Mouse (Mus musculus): Measurements from ENCODE around the gene Pnpla8. TPM values are rescaled to one million over a fixed set of nuclear protein-coding genes. Genes with fewer than 3 reads are reported as not detected.

The Pnpla8 gene
- polyA plus RNA-seq, 1 experiment from 2014 or later: 168 TPM

- no peak for DNase-seq
- no peaks in the 10 kb centered on the region for H3K36me3 ChIP-seq (ENCODE audit: control insufficient read depth, insufficient read depth, low read length)
- no peak overlapping the region for H3K27ac ChIP-seq (replicated peaks; ENCODE audit: low read depth, low read length)
- H3K9ac ChIP-seq (replicated peaks; ENCODE audit: low read length): no peak overlapping the region
- no peaks in the 10 kb centered on the region for H3K9me3 ChIP-seq (ENCODE audit: control insufficient read depth, low read length)
- 94% methylated on average over 4 of the region's 4 CpGs for WGBS
- no peak overlapping the region for H3K4me3 ChIP-seq (replicated peaks; ENCODE audit: low read depth, low read length)
- no peak overlapping the region for H3K4me2 ChIP-seq (ENCODE audit: low read length)
- ATAC-seq (ENCODE audit: low FRiP score, low TSS enrichment): no peak
- H3K27me3 ChIP-seq (ENCODE audit: control insufficient read depth, insufficient read depth, low read length): no peaks in the 10 kb centered on the region
- H3K4me1 ChIP-seq (ENCODE audit: control insufficient read depth, insufficient read depth, low read length): no peaks in the 10 kb centered on the region
Observed at GRCm38 (mm10) chr12:44355116-44355515, 133.9 kb downstream of the Pnpla8 start.

- WGBS: 2% methylated on average over 3 of the region's 3 CpGs
- no peaks in the 10 kb centered on the region for H3K27me3 ChIP-seq (ENCODE audit: control insufficient read depth, insufficient read depth, low read length)
- no peaks in the 10 kb centered on the region for H3K9me3 ChIP-seq (ENCODE audit: control insufficient read depth, low read length)
- ATAC-seq (ENCODE audit: low FRiP score, low TSS enrichment) (no peak), DNase-seq (no peak)
- no peaks in the 10 kb centered on the region for H3K4me1 ChIP-seq (ENCODE audit: control insufficient read depth, insufficient read depth, low read length)
- H3K9ac ChIP-seq (replicated peaks; ENCODE audit: low read length): no peak overlapping the region
- H3K4me3 ChIP-seq (replicated peaks; ENCODE audit: low read depth, low read length): no peak overlapping the region
- no peaks in the 10 kb centered on the region for H3K36me3 ChIP-seq (ENCODE audit: control insufficient read depth, insufficient read depth, low read length)
- no peak overlapping the region for H3K4me2 ChIP-seq (ENCODE audit: low read length)
- H3K27ac ChIP-seq (replicated peaks; ENCODE audit: low read depth, low read length): no peak overlapping the region
Observed at GRCm38 (mm10) chr12:44357460-44357859, 136.3 kb downstream of the Pnpla8 start.

GRCm38 (mm10) chr12:44357881-44358280 is 136.7 kb downstream of the Pnpla8 start:
- ATAC-seq (ENCODE audit: low FRiP score, low TSS enrichment): no peak
- H3K9ac ChIP-seq (replicated peaks; ENCODE audit: low read length): no peak overlapping the region
- H3K9me3 ChIP-seq (ENCODE audit: control insufficient read depth, low read length): no peaks in the 10 kb centered on the region
- no peaks in the 10 kb centered on the region for H3K27me3 ChIP-seq (ENCODE audit: control insufficient read depth, insufficient read depth, low read length)
- no peak overlapping the region for H3K27ac ChIP-seq (replicated peaks; ENCODE audit: low read depth, low read length)
- 5% methylated on average over 1 of the region's 1 CpGs for WGBS
- H3K4me1 ChIP-seq (ENCODE audit: control insufficient read depth, insufficient read depth, low read length): no peaks in the 10 kb centered on the region
- H3K36me3 ChIP-seq (ENCODE audit: control insufficient read depth, insufficient read depth, low read length): no peaks in the 10 kb centered on the region
- DNase-seq: no peak
- no peak overlapping the region for H3K4me3 ChIP-seq (replicated peaks; ENCODE audit: low read depth, low read length)
- no peak overlapping the region for H3K4me2 ChIP-seq (ENCODE audit: low read length)

GRCm38 (mm10) chr12:44371076-44371710 is 150.0 kb downstream of the Pnpla8 start:
- DNase-seq: peak; percentile 67

More at GRCm38 (mm10) chr12:44371076-44371710, 150.0 kb downstream of the Pnpla8 start:
- no peak overlapping the region for H3K9ac ChIP-seq (replicated peaks; ENCODE audit: low read length)
- H3K4me1 ChIP-seq (ENCODE audit: control insufficient read depth, insufficient read depth, low read length): peaks cover 19% of the 10 kb centered on the region
- WGBS: 51% methylated on average over 3 of the region's 3 CpGs
- no peak overlapping the region for H3K27ac ChIP-seq (replicated peaks; ENCODE audit: low read depth, low read length)
- no peaks in the 10 kb centered on the region for H3K27me3 ChIP-seq (ENCODE audit: control insufficient read depth, insufficient read depth, low read length)
- H3K4me3 ChIP-seq (replicated peaks; ENCODE audit: low read depth, low read length): no peak overlapping the region
- H3K4me2 ChIP-seq (ENCODE audit: low read length): no peak overlapping the region
- H3K9me3 ChIP-seq (ENCODE audit: control insufficient read depth, low read length): no peaks in the 10 kb centered on the region
- no peak for ATAC-seq (ENCODE audit: low FRiP score, low TSS enrichment)
- no peaks in the 10 kb centered on the region for H3K36me3 ChIP-seq (ENCODE audit: control insufficient read depth, insufficient read depth, low read length)

Small RNAs within 50 kb of the gene (microRNA-seq; reads per million reads assigned to microRNA genes)
- gene Mir5627: 0.59 reads per million

Other genes with a start within 250 kb of the Pnpla8 start
- gene Dnajb9, start 11.0 kb upstream of the Pnpla8 start, polyA plus RNA-seq (2014; fragmentation: Nextera tagmentation; extraction: Ambion mirVana): 35.0 and 41.3 TPM in 2 replicates
- gene Nrcam, start 107.5 kb downstream of the Pnpla8 start, polyA plus RNA-seq (2014; fragmentation: Nextera tagmentation; extraction: Ambion mirVana): 137 and 198 TPM in 2 replicates